Mouse (Mus musculus): ENCODE results near the gene Twf1. TPM values are rescaled to one million over a fixed set of nuclear protein-coding genes. Genes with fewer than 3 reads are reported as not detected.

Twf1 gene
- polyA plus RNA-seq, 2 experiments: 13.8 to 24.6 TPM

DNA sequence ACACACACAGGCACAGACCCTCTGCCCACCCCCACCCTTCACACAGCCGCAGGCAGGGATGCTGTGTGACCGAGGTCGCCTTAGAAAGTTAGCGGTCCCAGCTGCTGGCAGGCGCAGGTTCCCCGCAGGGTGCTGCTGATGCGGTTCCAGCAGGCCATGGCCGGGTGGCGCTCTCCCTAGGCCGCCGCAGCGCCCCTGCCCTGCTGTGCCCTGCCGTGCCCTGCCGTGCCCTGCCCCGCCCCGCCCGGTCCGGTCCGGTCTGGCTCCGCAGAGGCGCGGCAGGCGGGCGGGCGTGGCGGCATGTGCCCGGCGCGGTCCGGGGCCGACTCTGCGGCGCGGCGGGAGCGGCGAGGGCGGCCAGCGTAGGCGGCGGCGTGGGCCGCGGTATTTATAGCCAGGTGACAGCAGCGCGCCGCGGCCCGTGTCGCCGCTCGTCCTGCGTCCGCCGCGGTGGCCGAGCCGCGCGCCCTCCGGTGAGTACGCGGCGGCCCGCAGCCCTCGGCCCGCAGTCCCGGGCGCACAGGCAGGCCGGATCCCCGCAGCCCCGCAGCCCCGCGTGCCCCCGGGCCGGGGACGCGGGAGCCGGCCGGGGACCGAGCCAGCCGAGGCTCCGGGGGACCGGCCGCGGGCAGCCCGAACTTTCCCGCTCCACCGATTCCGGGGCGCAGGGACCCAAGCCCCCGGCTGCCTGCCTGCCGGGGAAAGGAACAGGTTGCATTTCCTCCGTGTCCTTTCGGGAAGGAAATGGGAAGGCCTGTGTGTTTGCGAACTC lies 39.3 kb upstream of the Twf1 start, which contains the start of gene Tmem117:
Gene Tmem117, plus strand, starts transcription at position 403 of the 772 bp plus-strand sequence.
- DNase-seq (ENCODE audit: low read depth in 3 of 3, low spot score in 3 of 3): no peak
- no peak for TF ChIP-seq CTCF (IDR thresholded peaks at IDR 0.05; ENCODE audit: low read depth)
- no peak for TF ChIP-seq EP300 (IDR thresholded peaks at IDR 0.05; ENCODE audit: low read depth)
- peak within 1 kb of the TSS in 1 of 2 experiments; percentile 44 for H3K4me3 ChIP-seq (ENCODE audit: insufficient read depth in 1 of 2, low read depth in 2 of 2, low read length in 2 of 2)
- ATAC-seq (ENCODE audit: insufficient read depth): 0 out of 2 replicates have a peak, but pooled peaks have one; percentile 8
- no peaks in the 10 kb centered on the region for H3K9me3 ChIP-seq (ENCODE audit: control insufficient read depth, low read length)
- 1% methylated on average over 70 of the region's 96 CpGs for WGBS (ENCODE audit: insufficient replicate concordance)
- H3K27me3 ChIP-seq (ENCODE audit: control insufficient read depth, insufficient read depth, low read length): peaks cover 26% of the 10 kb centered on the region
- H3K36me3 ChIP-seq (replicated peaks; ENCODE audit: control insufficient read depth, insufficient read depth, low read depth): no peaks in the 10 kb centered on the region
- H3K4me2 ChIP-seq (ENCODE audit: low read depth): peak within 1 kb of the TSS; percentile 57
- H3K4me1 ChIP-seq (replicated peaks; ENCODE audit: control insufficient read depth in 2 of 2, insufficient read depth in 2 of 2, low read length in 1 of 2): no peaks in the 10 kb centered on the region
- no peak within 1 kb of the TSS for H3K9ac ChIP-seq (replicated peaks)
- no peak within 1 kb of the TSS for H3K27ac ChIP-seq

- Histone ChIP-seq H3K4me2 (ENCODE audit: low read depth) (peak overlapping the region; percentile 57; the same call in 1 of the 2 replicates), H3K27ac (no peak overlapping the region), H3K9me3 (ENCODE audit: control insufficient read depth, low read length) (no peaks in the 10 kb centered on the region), H3K9ac (replicated peaks) (no peak overlapping the region), H3K4me1 (replicated peaks; ENCODE audit: control insufficient read depth in 2 of 2, insufficient read depth in 2 of 2, low read length in 1 of 2) (no peaks in the 10 kb centered on the region), H3K36me3 (replicated peaks; ENCODE audit: control insufficient read depth, insufficient read depth, low read depth) (no peaks in the 10 kb centered on the region), H3K4me3 (ENCODE audit: insufficient read depth in 1 of 2, low read depth in 2 of 2, low read length in 2 of 2) (no peak overlapping the region), H3K27me3 (ENCODE audit: control insufficient read depth, insufficient read depth, low read length) (peaks cover 26% of the 10 kb centered on the region)
- DNase-seq (ENCODE audit: low read depth in 3 of 3, low spot score in 3 of 3) (no peak), ATAC-seq (ENCODE audit: insufficient read depth) (no peak)
- TF ChIP-seq EP300 (IDR thresholded peaks at IDR 0.05; ENCODE audit: low read depth) (no peak), CTCF (IDR thresholded peaks at IDR 0.05; ENCODE audit: low read depth) (no peak)
- 44% methylated on average over 2 of the region's 2 CpGs for WGBS (ENCODE audit: insufficient replicate concordance)
These were observed 38.8 kb upstream of the Twf1 start for GRCm38 (mm10) chr15:94628463-94628829.

- H3K27me3 ChIP-seq (ENCODE audit: control insufficient read depth, insufficient read depth, low read length): no peaks in the 10 kb centered on the region
- H3K4me1 ChIP-seq (replicated peaks; ENCODE audit: control insufficient read depth in 2 of 2, insufficient read depth in 2 of 2, low read length in 1 of 2): no peaks in the 10 kb centered on the region
- DNase-seq (ENCODE audit: low read depth in 3 of 3, low spot score in 3 of 3) (no peak), ATAC-seq (ENCODE audit: insufficient read depth) (no peak)
- no peaks in the 10 kb centered on the region for H3K9me3 ChIP-seq (ENCODE audit: control insufficient read depth, low read length)
- no peak overlapping the region for H3K9ac ChIP-seq (replicated peaks)
- H3K27ac ChIP-seq: no peak overlapping the region
- H3K4me2 ChIP-seq (ENCODE audit: low read depth): no peak overlapping the region
- no peaks in the 10 kb centered on the region for H3K36me3 ChIP-seq (replicated peaks; ENCODE audit: control insufficient read depth, insufficient read depth, low read depth)
- H3K4me3 ChIP-seq (ENCODE audit: insufficient read depth in 1 of 2, low read depth in 2 of 2, low read length in 2 of 2): no peak overlapping the region
- TF ChIP-seq EP300 (IDR thresholded peaks at IDR 0.05; ENCODE audit: low read depth): no peak
These were observed 31.2 kb upstream of the Twf1 start for GRCm38 (mm10) chr15:94620909-94621308.

- Histone ChIP-seq H3K9ac (replicated peaks) (no peak overlapping the region), H3K27ac (no peak overlapping the region), H3K4me1 (replicated peaks; ENCODE audit: control insufficient read depth in 2 of 2, insufficient read depth in 2 of 2, low read length in 1 of 2) (no peaks in the 10 kb centered on the region), H3K4me2 (ENCODE audit: low read depth) (no peak overlapping the region), H3K36me3 (replicated peaks; ENCODE audit: control insufficient read depth, insufficient read depth, low read depth) (no peaks in the 10 kb centered on the region), H3K9me3 (ENCODE audit: control insufficient read depth, low read length) (no peaks in the 10 kb centered on the region), H3K27me3 (ENCODE audit: control insufficient read depth, insufficient read depth, low read length) (no peaks in the 10 kb centered on the region), H3K4me3 (ENCODE audit: insufficient read depth in 1 of 2, low read depth in 2 of 2, low read length in 2 of 2) (no peak overlapping the region)
- ATAC-seq (ENCODE audit: insufficient read depth) (no peak), DNase-seq (ENCODE audit: low read depth in 3 of 3, low spot score in 3 of 3) (no peak)
- TF ChIP-seq CTCF (IDR thresholded peaks at IDR 0.05; ENCODE audit: low read depth) (no peak), EP300 (IDR thresholded peaks at IDR 0.05; ENCODE audit: low read depth) (no peak)
- WGBS (ENCODE audit: insufficient replicate concordance): 73% methylated on average over 11 of the region's 11 CpGs
These were observed 26.3 kb upstream of the Twf1 start for GRCm38 (mm10) chr15:94616036-94616435.

GRCm38 (mm10) chr15:94607768-94608167 lies 18.1 kb upstream of the Twf1 start:
- Histone ChIP-seq H3K27me3 (ENCODE audit: control insufficient read depth, insufficient read depth, low read length) (no peaks in the 10 kb centered on the region), H3K36me3 (replicated peaks; ENCODE audit: control insufficient read depth, insufficient read depth, low read depth) (no peaks in the 10 kb centered on the region), H3K27ac (no peak overlapping the region), H3K9me3 (ENCODE audit: control insufficient read depth, low read length) (no peaks in the 10 kb centered on the region), H3K9ac (replicated peaks) (no peak overlapping the region), H3K4me3 (ENCODE audit: insufficient read depth in 1 of 2, low read depth in 2 of 2, low read length in 2 of 2) (no peak overlapping the region), H3K4me1 (replicated peaks; ENCODE audit: control insufficient read depth in 2 of 2, insufficient read depth in 2 of 2, low read length in 1 of 2) (no peaks in the 10 kb centered on the region), H3K4me2 (ENCODE audit: low read depth) (no peak overlapping the region)
- WGBS (ENCODE audit: insufficient replicate concordance): 70% methylated on average over 8 of the region's 8 CpGs
- no peak for ATAC-seq (ENCODE audit: insufficient read depth)
- DNase-seq (ENCODE audit: low read depth in 3 of 3, low spot score in 3 of 3): no peak
- TF ChIP-seq CTCF (IDR thresholded peaks at IDR 0.05; ENCODE audit: low read depth) (no peak), EP300 (IDR thresholded peaks at IDR 0.05; ENCODE audit: low read depth) (no peak)

All from liver, embryonic 14.5 days (tissue).